Mouse (Mus musculus): Measurements from ENCODE around the gene Ccdc188.

Gene Ccdc188

GRCm38 (mm10) chr16:18202061-18202460 is 15.6 kb upstream of the Ccdc188 start:
- DNase-seq (ENCODE audit: low spot score): no peak

- DNase-seq (ENCODE audit: low spot score): no peak
These were observed 14.1 kb upstream of the Ccdc188 start for GRCm38 (mm10) chr16:18203430-18204091.

- no peak for DNase-seq (ENCODE audit: low spot score)
These were observed 6.8 kb upstream of the Ccdc188 start for GRCm38 (mm10) chr16:18210701-18211416.

GRCm38 (mm10) chr16:18211417-18212171 is 6.1 kb upstream of the Ccdc188 start:
- DNase-seq (ENCODE audit: low spot score): peak; percentile 56

- no peak for DNase-seq (ENCODE audit: low spot score)
These were observed 4.0 kb upstream of the Ccdc188 start for GRCm38 (mm10) chr16:18213689-18214088.

- DNase-seq (ENCODE audit: low spot score): no peak
These were observed 2.8 kb upstream of the Ccdc188 start for GRCm38 (mm10) chr16:18214858-18215257.

GRCm38 (mm10) chr16:18218580-18218996 is 909 bp downstream of the Ccdc188 start:
- no peak for DNase-seq (ENCODE audit: low spot score)

- no peak for DNase-seq (ENCODE audit: low spot score)
These were observed 2.3 kb downstream of the Ccdc188 start for GRCm38 (mm10) chr16:18220001-18220400.

- DNase-seq (ENCODE audit: low spot score): no peak
These were observed 3.3 kb downstream of the Ccdc188 start for GRCm38 (mm10) chr16:18220856-18221542.

GRCm38 (mm10) chr16:18221543-18221898 is 3.8 kb downstream of the Ccdc188 start:
- DNase-seq (ENCODE audit: low spot score): no peak

GRCm38 (mm10) chr16:18222188-18222587 is 4.5 kb downstream of the Ccdc188 start:
- DNase-seq (ENCODE audit: low spot score): no peak

GRCm38 (mm10) chr16:18227187-18227586 is 9.5 kb downstream of the Ccdc188 start:
- no peak for DNase-seq (ENCODE audit: low spot score)

GRCm38 (mm10) chr16:18227897-18228422 is 10.3 kb downstream of the Ccdc188 start:
- DNase-seq (ENCODE audit: low spot score): no peak

GRCm38 (mm10) chr16:18228856-18229255 is 11.2 kb downstream of the Ccdc188 start:
- no peak for DNase-seq (ENCODE audit: low spot score)

GRCm38 (mm10) chr16:18229622-18230021 is 11.9 kb downstream of the Ccdc188 start:
- DNase-seq (ENCODE audit: low spot score): no peak

GRCm38 (mm10) chr16:18230617-18231016 is 12.9 kb downstream of the Ccdc188 start:
- DNase-seq (ENCODE audit: low spot score): no peak

GRCm38 (mm10) chr16:18231047-18231446 is 13.4 kb downstream of the Ccdc188 start:
- no peak for DNase-seq (ENCODE audit: low spot score)

- no peak for DNase-seq (ENCODE audit: low spot score)
These were observed 13.8 kb downstream of the Ccdc188 start for GRCm38 (mm10) chr16:18231451-18231850.

- DNase-seq (ENCODE audit: low spot score): no peak
These were observed 15.8 kb downstream of the Ccdc188 start for GRCm38 (mm10) chr16:18233451-18233850.

GRCm38 (mm10) chr16:18233919-18234670 is 16.4 kb downstream of the Ccdc188 start:
- no peak for DNase-seq (ENCODE audit: low spot score)

- no peak for DNase-seq (ENCODE audit: low spot score)
These were observed 17.2 kb downstream of the Ccdc188 start, which contains the start of gene Zdhhc8 for GRCm38 (mm10) chr16:18234671-18235388. TSS of gene Zdhhc8 (minus strand) at chr16:18235136.

Measured in spleen, adult 12 weeks (tissue).